Mouse (Mus musculus) gastrocnemius, adult 8-10 months (tissue): ENCODE results near the gene Clec4n. TPM values are rescaled to one million over a fixed set of nuclear protein-coding genes. Genes with fewer than 3 reads are reported as not detected.
"Not testable (repeated sequence)": the region's sequence is repeated elsewhere in the genome, so short reads cannot be mapped to it uniquely, and the experiment has no call there.

Source experiments
- DNase-seq, 2 experiments: peaks; one replicate each; pipeline ENCODE4 v3.0.0; 2022; ENCODE audit warnings: low spot score in 2 of 2
- total RNA-seq, 4 experiments: library from RNA; stranded (reverse); gene quantifications; 2 replicates each; pipeline ENCODE4 v1.2.4; 2022

Clec4n gene
- total RNA-seq, 4 experiments from 2014 or later = 0.76 TPM; not detected in 3

- no peak for DNase-seq
These were observed 60.1 kb downstream of the Clec4n start, which contains the start of gene Clec4e for GRCm38 (mm10) chr6:123289753-123290152. Clec4e (minus strand) TSS chr6:123289870.

- no peak for DNase-seq
These were observed 63.2 kb downstream of the Clec4n start for GRCm38 (mm10) chr6:123292751-123293400.

- DNase-seq = not testable (repeated sequence)
These were observed 63.9 kb downstream of the Clec4n start for GRCm38 (mm10) chr6:123293509-123293908.

Other genes with a start within 250 kb of the Clec4n start
- not detected for gene Clec4a4, start 239.5 kb upstream of the Clec4n start, total RNA-seq
- gene Clec4b1, start 179.9 kb upstream of the Clec4n start, total RNA-seq = not detected
- gene Clec4a2, start 123.4 kb upstream of the Clec4n start, total RNA-seq = under 1 TPM in 2 of 4 experiments, not detected in 2; 0.56 to 0.67 TPM
- gene Clec4b2, start 57.0 kb upstream of the Clec4n start, total RNA-seq = not detected
- not detected for gene Clec4d, start 32.3 kb downstream of the Clec4n start, total RNA-seq
- gene Clec4e, start 60.0 kb downstream of the Clec4n start, total RNA-seq = not detected
- gene Vmn2r19, start 78.5 kb downstream of the Clec4n start, total RNA-seq = not detected
- not detected for gene Vmn2r20, start 188.3 kb downstream of the Clec4n start, total RNA-seq